Mouse (Mus musculus): ENCODE measurements around the gene Pigk. TPM values are rescaled to one million over a fixed set of nuclear protein-coding genes. Genes with fewer than 3 reads are reported as not detected.

The Pigk gene
- polyA plus RNA-seq, 1 experiment = 0.65 TPM

GRCm38 (mm10) chr3:152841264-152841663 is 127.4 kb downstream of the Pigk start:
- Histone ChIP-seq H3K4me3 (replicated peaks) (no peak overlapping the region), H3K27me3 (ENCODE audit: control insufficient read depth) (no peaks in the 10 kb centered on the region), H3K4me1 (ENCODE audit: control insufficient read depth) (no peaks in the 10 kb centered on the region), H3K9me3 (ENCODE audit: control insufficient read depth, low read length) (no peaks in the 10 kb centered on the region), H3K36me3 (ENCODE audit: control insufficient read depth) (no peaks in the 10 kb centered on the region)
- TF ChIP-seq GATA1 (IDR thresholded peaks at IDR 0.05; ENCODE audit: low read length) (no peak), TAL1 (IDR thresholded peaks at IDR 0.05; ENCODE audit: low read length) (no peak)

- no peak for TF ChIP-seq GATA1 (IDR thresholded peaks at IDR 0.05; ENCODE audit: low read length)
- TF ChIP-seq TAL1 (IDR thresholded peaks at IDR 0.05; ENCODE audit: low read length) = no peak
Observed at GRCm38 (mm10) chr3:152842648-152843047, 128.7 kb downstream of the Pigk start.

GRCm38 (mm10) chr3:152843925-152844324 is 130.0 kb downstream of the Pigk start:
- H3K4me3 ChIP-seq (replicated peaks) = no peak overlapping the region
- no peaks in the 10 kb centered on the region for H3K9me3 ChIP-seq (ENCODE audit: control insufficient read depth, low read length)
- no peaks in the 10 kb centered on the region for H3K27me3 ChIP-seq (ENCODE audit: control insufficient read depth)
- H3K4me1 ChIP-seq (ENCODE audit: control insufficient read depth) = no peaks in the 10 kb centered on the region
- no peak for TF ChIP-seq GATA1 (IDR thresholded peaks at IDR 0.05; ENCODE audit: low read length)
- TF ChIP-seq TAL1 (IDR thresholded peaks at IDR 0.05; ENCODE audit: low read length) = no peak
- no peaks in the 10 kb centered on the region for H3K36me3 ChIP-seq (ENCODE audit: control insufficient read depth)

More at GRCm38 (mm10) chr3:152842648-152843047, 128.7 kb downstream of the Pigk start:
- Histone ChIP-seq H3K36me3 (ENCODE audit: control insufficient read depth) (no peaks in the 10 kb centered on the region), H3K4me3 (replicated peaks) (no peak overlapping the region), H3K4me1 (ENCODE audit: control insufficient read depth) (no peaks in the 10 kb centered on the region), H3K9me3 (ENCODE audit: control insufficient read depth, low read length) (no peaks in the 10 kb centered on the region), H3K27me3 (ENCODE audit: control insufficient read depth) (no peaks in the 10 kb centered on the region)

GRCm38 (mm10) chr3:152855006-152855614 is 141.2 kb downstream of the Pigk start:
- H3K4me3 ChIP-seq (replicated peaks) = no peak overlapping the region
- no peaks in the 10 kb centered on the region for H3K9me3 ChIP-seq (ENCODE audit: control insufficient read depth, low read length)

GRCm38 (mm10) chr3:152856095-152856494 is 142.2 kb downstream of the Pigk start:
- H3K27me3 ChIP-seq (ENCODE audit: control insufficient read depth) = no peaks in the 10 kb centered on the region; the same call in 1 of the 2 replicates
- H3K9me3 ChIP-seq (ENCODE audit: control insufficient read depth, low read length) = no peaks in the 10 kb centered on the region
- H3K4me3 ChIP-seq (replicated peaks) = no peak overlapping the region
- no peaks in the 10 kb centered on the region for H3K4me1 ChIP-seq (ENCODE audit: control insufficient read depth)
- TF ChIP-seq GATA1 (IDR thresholded peaks at IDR 0.05; ENCODE audit: low read length) (no peak), TAL1 (IDR thresholded peaks at IDR 0.05; ENCODE audit: low read length) (no peak)
- no peaks in the 10 kb centered on the region for H3K36me3 ChIP-seq (ENCODE audit: control insufficient read depth)

More at GRCm38 (mm10) chr3:152855006-152855614, 141.2 kb downstream of the Pigk start:
- H3K4me1 ChIP-seq (ENCODE audit: control insufficient read depth) = no peaks in the 10 kb centered on the region
- no peaks in the 10 kb centered on the region; the same call in 1 of the 2 replicates for H3K27me3 ChIP-seq (ENCODE audit: control insufficient read depth)
- TF ChIP-seq GATA1 (IDR thresholded peaks at IDR 0.05; ENCODE audit: low read length) (no peak), TAL1 (IDR thresholded peaks at IDR 0.05; ENCODE audit: low read length) (no peak)
- H3K36me3 ChIP-seq (ENCODE audit: control insufficient read depth) = no peaks in the 10 kb centered on the region

- H3K36me3 ChIP-seq (ENCODE audit: control insufficient read depth) = no peaks in the 10 kb centered on the region
- no peaks in the 10 kb centered on the region for H3K4me1 ChIP-seq (ENCODE audit: control insufficient read depth)
Observed at GRCm38 (mm10) chr3:152861450-152861849, 147.6 kb downstream of the Pigk start.

GRCm38 (mm10) chr3:152861978-152862377 is 148.1 kb downstream of the Pigk start:
- H3K27me3 ChIP-seq (ENCODE audit: control insufficient read depth) = no peaks in the 10 kb centered on the region
- H3K4me1 ChIP-seq (ENCODE audit: control insufficient read depth) = no peaks in the 10 kb centered on the region
- H3K4me3 ChIP-seq (replicated peaks) = no peak overlapping the region
- no peaks in the 10 kb centered on the region for H3K9me3 ChIP-seq (ENCODE audit: control insufficient read depth, low read length)
- no peak for TF ChIP-seq TAL1 (IDR thresholded peaks at IDR 0.05; ENCODE audit: low read length)
- no peak for TF ChIP-seq GATA1 (IDR thresholded peaks at IDR 0.05; ENCODE audit: low read length)
- H3K36me3 ChIP-seq (ENCODE audit: control insufficient read depth) = no peaks in the 10 kb centered on the region

More at GRCm38 (mm10) chr3:152861450-152861849, 147.6 kb downstream of the Pigk start:
- H3K4me3 ChIP-seq (replicated peaks) = no peak overlapping the region
- no peaks in the 10 kb centered on the region for H3K27me3 ChIP-seq (ENCODE audit: control insufficient read depth)
- no peaks in the 10 kb centered on the region for H3K9me3 ChIP-seq (ENCODE audit: control insufficient read depth, low read length)
- TF ChIP-seq GATA1 (IDR thresholded peaks at IDR 0.05; ENCODE audit: low read length) = no peak
- TF ChIP-seq TAL1 (IDR thresholded peaks at IDR 0.05; ENCODE audit: low read length) = no peak

GRCm38 (mm10) chr3:152866035-152866965 is 152.4 kb downstream of the Pigk start:
- TF ChIP-seq GATA1 (IDR thresholded peaks at IDR 0.05; ENCODE audit: low read length) (no peak), TAL1 (IDR thresholded peaks at IDR 0.05; ENCODE audit: low read length) (no peak)
- no peaks in the 10 kb centered on the region for H3K4me1 ChIP-seq (ENCODE audit: control insufficient read depth)
- no peaks in the 10 kb centered on the region for H3K9me3 ChIP-seq (ENCODE audit: control insufficient read depth, low read length)
- no peaks in the 10 kb centered on the region for H3K27me3 ChIP-seq (ENCODE audit: control insufficient read depth)
- H3K4me3 ChIP-seq (replicated peaks) = no peak overlapping the region
- no peaks in the 10 kb centered on the region for H3K36me3 ChIP-seq (ENCODE audit: control insufficient read depth)

Measured in erythroblast, embryonic 14.5 days (primary cell).